Mouse (Mus musculus): ENCODE results near the gene Tgfbr2.
"Not testable (repeated sequence)": the region's sequence is repeated elsewhere in the genome, so short reads cannot be mapped to it uniquely, and the experiment has no call there.

GRCm38 (mm10) chr9:116040852-116041251 is 134.3 kb downstream of the Tgfbr2 start:
- not testable (repeated sequence) for TF ChIP-seq CTCF, EP300 (IDR thresholded peaks at IDR 0.05; ENCODE audit: low read depth)

Data from liver, embryonic 14.5 days (tissue).